32 mouse cellular contexts compared by ENCODE assay signal in genomic region chr2:159448976-159449375, GRCm38 (mm10).
"Had no signal": no experiment of that assay in that cellular context is flagged by ENCODE, and none has a peak within 500 bp of the region (broad histone marks: within the 10 kb centered on the region; RNA-seq: fewer than 3 reads in every experiment).

No protein-coding gene starts in this region.

- H3K27ac ChIP-seq: heart, adult 2 months; heart, embryonic 10.5 days; heart, embryonic 13.5 days; heart, embryonic 15.5 days; hindbrain, embryonic 10.5 days; hindbrain, embryonic 12.5 days; hindbrain, embryonic 13.5 days; hindbrain, embryonic 14.5 days; hindbrain, embryonic 15.5 days; hindbrain, postnatal 0 days; intestine, embryonic 15.5 days; kidney, embryonic 15.5 days; kidney, postnatal 0 days; layer of hippocampus, adult 2 months; left cerebral cortex, adult 2 months had no signal

- H3K4me3 ChIP-seq: heart, adult 2 months; heart, embryonic 10.5 days; heart, embryonic 12.5 days; heart, embryonic 13.5 days; heart, embryonic 15.5 days; hindbrain, embryonic 10.5 days; hindbrain, embryonic 12.5 days; hindbrain, embryonic 13.5 days; hindbrain, embryonic 15.5 days; intestine, embryonic 15.5 days; kidney, embryonic 15.5 days; layer of hippocampus, adult 2 months; left cerebral cortex, adult 2 months had no signal

- ATAC-seq: hindbrain, embryonic 16.5 days; hindbrain, postnatal 0 days; inflammation-experienced regulatory T-cells, adult 6 months; intestine, embryonic 15.5 days; intestine, embryonic 16.5 days; intestine, postnatal 0 days had no signal

- H3K9ac ChIP-seq: heart, embryonic 12.5 days; heart, embryonic 13.5 days; heart, embryonic 15.5 days; hindbrain, embryonic 12.5 days; hindbrain, embryonic 13.5 days; hindbrain, embryonic 14.5 days; hindbrain, embryonic 15.5 days; intestine, embryonic 15.5 days; kidney, embryonic 15.5 days had no signal

- H3K4me2 ChIP-seq: heart, embryonic 11.5 days; heart, embryonic 12.5 days; heart, embryonic 13.5 days; heart, embryonic 15.5 days; hindbrain, embryonic 12.5 days; hindbrain, embryonic 13.5 days; hindbrain, embryonic 14.5 days; hindbrain, embryonic 15.5 days; intestine, embryonic 15.5 days; kidney, embryonic 15.5 days had no signal

- DNase-seq: heart, adult 2 months; heart, postnatal 10 days; heart, postnatal 14 days; heart, postnatal 36 days; heart, postnatal 4 days; kidney, adult 11 months; kidney, adult 18-20 months; kidney, postnatal 10 days; kidney, postnatal 25 days; kidney, postnatal 36 days; layer of hippocampus, adult 9-11 months; layer of hippocampus, postnatal 36 days had no signal

- H3K36me3 ChIP-seq: heart, embryonic 10.5 days; heart, embryonic 12.5 days; heart, embryonic 13.5 days; heart, embryonic 15.5 days; hindbrain, embryonic 10.5 days; hindbrain, embryonic 12.5 days; hindbrain, embryonic 13.5 days; hindbrain, embryonic 15.5 days; intestine, embryonic 15.5 days; kidney, embryonic 15.5 days had no signal

- H3K4me1 ChIP-seq: heart, embryonic 10.5 days; heart, embryonic 12.5 days; heart, embryonic 13.5 days; heart, embryonic 15.5 days; hindbrain, embryonic 12.5 days; hindbrain, embryonic 13.5 days had no signal

- H3K9me3 ChIP-seq: heart, embryonic 10.5 days; heart, embryonic 12.5 days; heart, embryonic 13.5 days; heart, embryonic 15.5 days; hindbrain, embryonic 10.5 days; hindbrain, embryonic 12.5 days; hindbrain, embryonic 13.5 days; hindbrain, embryonic 15.5 days; intestine, embryonic 15.5 days; kidney, embryonic 15.5 days had no signal

- H3K27me3 ChIP-seq: heart, embryonic 12.5 days; heart, embryonic 13.5 days; heart, embryonic 15.5 days; hindbrain, embryonic 12.5 days; hindbrain, embryonic 13.5 days; intestine, embryonic 15.5 days; kidney, embryonic 15.5 days had no signal
